Mouse (Mus musculus): ENCODE measurements at regions not wholly inside any gene's neighbourhood (a gene's known extent, or its start where the extent isn't known, plus 50 kb on each side); places are given as distances from the start of the nearest gene placed in this dataset.
"Not testable (repeated sequence)": the region's sequence is repeated elsewhere in the genome, so short reads cannot be mapped to it uniquely, and the experiment has no call there.

DNA sequence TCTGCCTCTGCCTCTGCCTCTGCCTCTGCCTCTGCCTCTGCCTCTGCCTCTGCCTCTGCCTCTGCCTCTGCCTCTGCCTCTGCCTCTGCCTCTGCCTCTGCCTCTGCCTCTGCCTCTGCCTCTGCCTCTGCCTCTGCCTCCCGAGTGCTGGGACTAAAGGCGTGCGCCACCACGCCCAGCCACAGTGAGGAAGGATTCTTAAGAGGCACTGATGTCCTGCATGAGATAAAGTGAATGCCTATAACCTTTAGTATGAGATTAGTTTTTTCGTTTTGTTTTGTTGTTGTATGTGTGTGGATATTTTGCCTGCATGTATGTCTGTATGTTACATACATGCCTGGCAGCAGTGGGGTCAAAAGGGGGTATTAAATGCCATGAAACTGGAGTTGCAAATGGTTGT, 63.2 kb downstream of the Hlx start:
- not testable (repeated sequence) for DNase-seq

DNA sequence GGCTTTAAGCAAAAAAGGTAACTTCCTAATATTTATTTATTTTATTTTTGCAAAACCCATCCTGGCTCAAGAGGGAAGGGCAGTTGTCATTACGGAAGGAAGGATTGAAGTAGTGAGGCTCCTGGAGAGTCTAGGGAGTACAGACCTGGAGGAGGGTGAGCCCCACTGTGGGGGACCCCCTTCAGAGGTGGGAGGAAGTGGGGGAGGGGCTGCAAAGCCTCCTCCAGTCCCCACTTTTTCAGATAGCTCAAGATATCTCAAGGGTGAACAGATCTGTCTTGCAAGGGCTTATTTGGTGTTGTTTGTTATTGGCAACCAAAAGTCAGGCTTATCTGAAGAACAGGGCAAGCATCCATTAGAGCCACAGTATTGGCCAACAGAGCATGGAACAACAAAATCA, 64.0 kb downstream of the Hlx start:
- DNase-seq: no peak

DNA sequence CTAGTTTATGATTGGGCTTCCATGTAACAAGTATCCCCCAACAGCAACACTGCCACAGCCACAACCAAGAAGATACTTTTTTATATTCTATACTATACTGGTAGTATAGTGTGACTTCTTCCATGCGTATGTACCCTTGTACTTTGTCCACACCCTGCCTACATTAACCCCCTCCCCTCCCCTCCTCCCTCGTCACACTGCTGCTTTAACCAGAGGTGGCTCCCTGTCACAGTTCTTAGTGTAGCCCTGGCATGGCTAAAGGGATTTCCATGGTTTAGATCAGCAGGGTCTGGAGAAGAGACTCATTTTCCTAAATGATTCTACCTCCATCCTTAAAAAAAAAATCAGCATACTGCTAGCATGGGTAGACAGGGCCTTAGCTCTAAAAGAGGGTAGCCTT, 64.4 kb downstream of the Hlx start:
- DNase-seq: no peak

DNA sequence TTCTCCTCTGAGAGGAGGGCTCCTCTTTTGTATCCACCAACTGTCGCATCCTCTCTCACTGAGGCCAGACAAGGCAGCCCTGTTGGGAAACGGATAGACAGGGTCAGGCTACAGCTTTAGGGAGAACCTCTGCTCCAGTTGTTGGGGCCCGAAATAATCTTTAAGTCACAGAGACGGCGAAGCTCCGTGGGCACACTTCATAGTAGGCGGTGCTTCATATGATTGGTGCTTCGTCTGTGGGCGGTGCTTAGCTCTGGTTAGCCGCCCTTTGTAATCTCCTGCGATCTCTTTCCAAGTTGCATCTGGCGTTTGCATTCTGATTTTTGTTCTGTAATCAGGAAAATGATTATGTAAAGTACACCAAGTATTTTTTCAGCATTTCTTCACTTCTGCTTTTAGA, 67.2 kb downstream of the Hlx start:
- DNase-seq: peak in 1 of 2 experiments; percentile 11

DNA sequence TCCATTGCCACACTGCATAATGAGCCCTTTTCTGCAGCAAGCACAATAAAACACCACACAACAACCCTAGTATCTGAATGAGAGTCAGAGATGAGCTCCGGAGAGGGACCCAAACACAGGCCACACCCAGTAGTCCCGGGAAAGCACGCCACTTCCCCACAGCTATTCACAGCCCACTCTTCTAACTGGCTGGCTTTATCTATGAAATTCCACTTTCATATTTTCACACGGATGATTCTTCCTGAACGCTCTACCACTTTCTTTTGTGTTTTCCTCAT, 68.4 kb downstream of the Hlx start:
- no peak for DNase-seq

DNA sequence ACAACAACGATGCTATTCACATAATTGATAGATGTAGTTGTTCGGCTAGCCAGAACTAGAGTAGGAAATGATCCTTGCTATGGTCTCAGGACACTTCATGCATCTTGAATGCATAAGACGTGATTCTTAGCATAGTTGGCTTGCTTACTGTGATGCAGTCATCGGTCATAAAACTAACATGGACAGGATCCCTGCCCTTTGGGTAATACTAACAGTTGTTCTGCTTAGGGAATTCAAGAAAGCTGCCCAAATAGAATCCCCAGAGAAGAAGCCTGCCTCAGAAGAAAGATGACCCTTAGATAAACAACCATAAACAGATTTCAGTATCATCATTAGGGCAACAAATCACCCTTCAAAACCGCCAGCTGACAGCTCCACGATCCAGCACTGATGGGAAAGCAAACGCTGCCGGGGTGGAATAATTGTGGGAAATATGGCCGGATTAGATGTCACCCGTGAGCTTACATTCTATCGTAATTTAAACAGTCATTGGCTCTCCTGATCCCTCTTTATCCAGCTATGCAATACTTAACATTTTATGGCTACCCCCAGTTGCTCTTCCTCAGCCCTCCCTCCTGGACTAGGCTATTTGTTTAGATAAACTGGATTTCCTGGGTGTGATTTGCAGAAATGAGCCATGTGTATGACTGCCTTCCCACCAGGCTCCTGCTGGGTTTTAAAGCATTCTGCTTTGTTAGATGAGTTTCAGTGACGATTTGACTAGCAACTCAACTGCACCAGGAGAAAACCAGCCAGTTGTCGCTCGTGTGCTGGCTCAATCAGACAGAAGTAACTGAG, 68.9 kb downstream of the Hlx start:
- no peak for DNase-seq

DNA sequence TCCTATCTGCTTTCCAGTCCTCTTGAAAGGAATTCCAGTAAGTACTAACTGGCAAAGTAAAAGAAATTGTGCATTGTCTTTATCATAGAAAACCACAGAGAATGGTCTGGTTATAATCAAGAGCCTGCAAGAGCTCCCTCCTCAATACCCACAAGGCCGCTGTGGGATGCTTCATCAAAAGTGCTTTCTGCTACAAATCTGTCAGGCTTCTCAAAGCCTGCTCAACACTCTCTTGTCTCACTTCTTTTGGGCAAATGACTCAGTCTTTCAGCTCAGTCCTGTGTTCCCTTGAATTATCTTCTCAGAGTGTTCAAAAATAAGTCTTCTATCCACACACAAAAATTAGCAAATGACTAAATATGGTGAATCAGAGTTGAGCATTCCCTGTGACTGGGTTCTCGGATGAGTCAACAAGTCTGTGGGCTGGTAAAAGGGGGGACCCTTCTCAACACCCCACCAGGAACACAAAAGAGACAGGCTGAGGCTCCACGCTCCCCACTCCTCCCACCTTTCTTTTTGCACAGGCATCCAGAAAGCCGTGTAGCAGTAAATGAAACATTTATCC, 81.8 kb downstream of the Hlx start:
- no peak for DNase-seq

DNA sequence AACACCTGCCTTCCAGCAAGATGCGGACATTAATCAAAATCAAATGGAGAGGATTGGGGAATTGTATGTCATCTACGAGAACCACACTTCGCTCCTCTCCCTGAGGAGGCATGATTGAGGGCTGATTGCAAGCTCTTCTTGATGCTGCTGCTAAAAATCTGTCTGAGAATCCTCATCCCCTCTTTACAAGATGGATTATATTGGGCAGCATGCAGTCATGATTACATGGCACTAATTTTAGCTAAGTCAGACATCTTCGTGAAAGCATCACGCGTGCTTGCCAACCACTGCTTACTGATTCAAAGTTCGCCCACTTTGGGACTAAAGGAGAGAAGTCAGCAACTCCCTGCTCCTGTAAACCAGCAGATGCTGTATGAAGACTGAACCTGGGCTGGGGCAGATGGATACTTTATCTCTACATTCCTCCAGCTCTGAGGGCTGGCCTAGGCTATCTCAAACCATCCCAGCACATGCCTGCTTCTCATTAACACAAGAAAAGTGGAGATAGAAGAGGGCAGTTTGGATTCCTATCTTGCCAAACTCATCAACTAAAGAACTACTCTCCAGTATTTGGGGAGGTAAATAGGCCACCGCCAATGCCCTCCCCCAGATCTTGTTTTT, 84.4 kb downstream of the Hlx start:
- DNase-seq: no peak

DNA sequence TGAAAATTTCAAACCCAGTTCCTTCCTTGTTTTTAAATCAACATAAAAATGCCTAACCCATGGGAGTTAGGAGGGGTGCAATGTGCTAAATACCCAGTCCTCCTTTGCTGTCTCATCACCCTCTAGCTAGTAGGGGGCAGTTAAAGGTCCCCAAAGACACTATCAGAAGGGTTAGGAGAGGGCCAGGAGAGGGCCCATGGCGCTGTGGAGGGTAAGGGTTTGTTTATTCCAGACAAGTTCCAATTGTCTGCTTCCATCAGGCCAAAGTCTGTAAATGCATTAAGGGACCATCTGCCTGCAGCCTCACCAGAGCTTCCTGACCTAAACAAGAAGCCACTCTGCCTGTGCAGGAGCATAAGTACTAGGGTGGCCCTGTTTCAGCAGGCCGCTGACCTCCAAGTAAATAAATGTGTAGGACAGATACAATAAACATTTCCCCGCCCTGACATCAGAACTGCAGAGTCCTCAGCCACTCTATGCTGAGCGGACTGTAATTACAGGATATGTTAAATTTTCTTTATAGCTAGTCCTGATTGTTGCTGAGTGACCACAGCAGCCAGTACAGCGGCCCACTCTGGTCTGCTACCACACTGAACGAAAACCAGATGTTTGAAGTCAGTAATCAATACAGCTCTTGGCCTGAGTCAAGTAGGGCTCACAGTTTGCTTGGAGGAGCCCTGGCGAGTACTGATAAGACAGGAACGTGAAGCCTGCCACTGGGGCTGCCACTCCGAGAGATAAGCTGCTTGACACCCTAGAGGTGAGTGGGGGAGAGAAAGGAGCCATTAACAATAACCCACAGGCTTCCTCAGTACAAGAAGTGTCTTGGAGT, 87.4 kb downstream of the Hlx start:
- DNase-seq: no peak

DNA sequence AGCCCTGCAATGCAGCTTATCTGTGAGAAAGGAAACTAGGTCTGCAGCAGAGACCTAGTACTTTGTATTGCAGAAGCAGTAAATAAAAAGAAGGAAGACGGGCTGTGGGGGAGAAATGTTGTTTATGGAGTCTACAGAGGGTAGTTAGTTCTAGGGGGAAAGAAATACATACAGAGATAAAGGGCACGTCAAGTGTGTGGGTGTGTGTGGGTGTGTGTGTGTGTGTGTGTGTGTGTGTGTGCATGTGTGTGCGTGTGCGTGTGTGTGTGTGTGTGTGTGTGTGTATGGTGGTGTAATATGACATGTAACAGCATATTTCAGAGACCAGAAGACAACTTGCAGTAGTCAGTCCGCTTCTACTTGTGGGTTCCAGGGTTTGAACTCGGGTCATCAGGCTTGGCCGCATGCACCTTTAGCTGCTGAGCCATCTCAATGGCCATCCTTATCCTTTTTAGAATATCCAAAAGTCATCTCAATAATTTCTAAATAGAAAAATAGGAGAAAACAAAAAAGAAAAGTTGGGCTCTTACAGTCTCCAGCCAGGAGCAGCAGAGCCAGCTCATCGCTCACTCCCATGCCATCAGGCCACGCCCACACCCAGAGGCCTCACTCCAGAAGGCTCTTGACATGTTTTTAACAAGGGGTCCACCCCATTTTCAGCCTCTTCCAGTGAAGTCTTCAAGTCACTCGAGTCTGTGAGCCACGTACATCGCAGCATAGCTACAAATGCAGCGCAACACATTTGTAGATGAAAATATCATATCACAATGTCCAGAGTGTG, 101.5 kb downstream of the Hlx start:
- DNase-seq: no peak

DNA sequence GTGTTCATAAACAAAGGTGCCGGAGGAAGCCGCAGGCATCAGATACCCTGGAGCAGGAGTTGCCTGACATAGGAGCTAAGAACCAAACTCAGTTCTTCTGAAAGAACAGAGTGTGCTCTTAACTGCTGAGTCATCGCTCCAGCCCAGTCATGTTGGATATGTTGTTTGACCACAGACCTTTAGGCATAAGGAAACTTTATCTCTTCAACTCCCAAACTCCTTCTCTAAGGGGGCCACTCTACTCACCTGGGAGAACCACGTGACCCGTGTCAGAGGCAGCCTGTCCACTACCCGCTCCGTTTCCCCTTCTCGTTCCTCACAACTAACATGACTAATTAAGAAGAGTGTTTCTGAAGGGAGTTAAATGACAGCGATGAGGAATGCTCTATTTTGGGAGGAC, 103.2 kb downstream of the Hlx start:
- no peak for DNase-seq

DNA sequence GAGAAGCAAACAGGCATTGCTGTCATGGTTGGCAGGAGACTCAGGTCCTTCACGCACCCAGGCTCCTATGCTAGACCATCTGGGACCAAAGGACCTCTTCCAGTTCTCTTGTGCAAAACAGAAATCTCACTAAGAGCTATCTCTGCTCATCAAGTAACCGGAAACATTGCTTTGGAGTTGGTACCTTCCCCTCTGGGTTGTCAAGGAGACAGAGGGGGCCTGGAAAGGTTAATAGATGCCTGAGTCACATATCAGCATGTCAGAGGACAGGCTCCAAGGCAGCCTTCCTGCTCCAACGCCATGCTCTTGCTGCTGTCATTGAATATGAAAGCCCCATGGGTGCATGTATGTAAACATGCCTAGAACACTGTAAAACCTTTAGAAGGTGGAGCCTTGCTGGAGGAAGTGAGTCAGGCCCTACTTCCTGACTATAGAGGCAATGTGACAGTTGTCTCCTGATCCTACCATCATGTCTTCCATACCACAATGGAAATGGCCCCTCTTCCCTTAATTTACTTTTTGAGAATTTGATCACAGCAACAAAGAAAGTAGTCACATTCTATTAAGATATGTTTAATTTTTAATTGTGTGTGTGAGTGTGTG, 103.8 kb downstream of the Hlx start:
- DNase-seq: no peak

DNA sequence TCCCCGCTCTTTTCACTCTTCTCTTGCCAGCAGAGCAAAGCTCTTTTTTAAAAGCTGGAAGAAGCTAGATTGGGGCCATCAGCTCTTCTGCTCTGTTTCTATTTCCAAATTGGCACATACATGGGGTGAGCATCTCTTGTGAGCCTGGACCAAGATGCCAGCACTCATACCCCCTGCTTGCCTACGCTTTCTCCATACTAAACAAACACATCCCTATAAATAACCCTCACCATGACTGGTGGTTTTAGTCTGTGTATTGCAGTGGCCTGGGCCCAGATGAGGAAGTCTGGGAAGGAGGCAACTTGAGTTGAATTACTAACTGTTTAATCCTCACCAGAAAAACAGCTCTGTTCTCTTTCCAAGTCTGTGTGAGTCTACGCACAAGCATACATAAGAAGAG, 110.0 kb downstream of the Hlx start:
- DNase-seq: no peak

DNA sequence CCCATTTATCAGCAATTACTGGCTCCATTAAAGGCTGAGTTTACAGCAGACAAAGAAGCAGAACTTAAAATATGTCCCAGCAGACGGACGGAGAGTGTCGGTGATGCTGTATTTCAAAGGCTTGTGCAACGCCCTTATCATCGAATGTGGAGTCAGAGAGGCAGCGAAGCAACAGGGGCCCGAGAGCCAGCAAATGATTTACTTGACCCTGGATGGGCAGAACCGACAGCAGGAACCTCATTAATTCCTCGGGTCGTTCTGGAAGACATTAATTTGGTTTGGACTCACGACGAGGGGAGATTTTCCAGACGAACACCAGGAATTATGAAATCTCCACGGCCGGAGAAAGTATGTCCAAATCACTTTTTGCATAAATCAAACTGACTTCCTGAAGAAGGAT, 110.5 kb downstream of the Hlx start:
- DNase-seq: peak; percentile 57 to 60

DNA sequence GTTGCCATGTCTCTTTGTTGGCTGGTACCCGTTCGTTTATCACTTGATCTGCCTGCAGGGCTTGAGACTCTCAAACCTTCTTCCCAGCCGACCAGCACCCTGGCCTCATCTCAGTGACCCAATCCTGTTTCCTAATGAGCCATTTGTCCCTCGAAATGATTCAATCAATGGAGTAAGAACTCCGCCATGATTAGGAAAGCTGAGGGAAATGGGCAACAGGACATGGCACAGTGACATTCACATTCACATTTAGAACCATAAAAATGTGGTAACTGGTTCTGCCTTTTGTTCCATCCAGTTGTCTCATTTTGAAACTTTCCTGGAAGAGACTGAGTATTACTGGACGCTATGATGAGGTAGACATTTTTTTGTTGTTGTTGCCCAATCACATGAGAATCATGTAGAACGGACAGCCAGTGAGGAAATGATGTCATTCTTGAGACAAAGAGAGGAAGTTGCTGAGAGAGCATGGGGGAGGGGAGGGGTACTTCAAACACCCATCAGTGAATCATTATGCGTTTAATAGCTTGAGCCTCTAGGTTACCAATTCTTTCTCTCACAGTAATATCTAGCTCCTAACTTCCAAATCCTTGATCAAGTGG, 114.5 kb downstream of the Hlx start:
- peak in 1 of 2 experiments; percentile 31 for DNase-seq

DNA sequence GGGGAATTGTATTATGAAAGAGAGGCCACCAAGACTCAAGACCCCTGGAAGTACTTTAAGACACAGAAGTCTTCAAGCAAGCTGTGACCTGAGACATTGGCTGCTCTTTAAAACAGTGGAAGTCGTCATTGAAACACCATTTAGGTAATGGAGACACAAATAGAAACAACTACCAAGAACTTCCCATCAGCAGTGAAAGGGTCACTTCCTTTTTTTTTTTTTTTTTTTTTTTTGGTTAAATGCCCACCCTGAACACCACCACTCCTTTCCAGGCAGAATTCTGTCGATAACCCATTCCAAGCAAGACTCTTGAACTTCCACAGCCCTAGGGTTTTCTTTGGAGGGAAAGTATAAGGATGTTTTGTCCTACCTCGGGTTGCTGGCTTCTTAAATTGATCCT, 116.4 kb downstream of the Hlx start:
- DNase-seq: no peak

DNA sequence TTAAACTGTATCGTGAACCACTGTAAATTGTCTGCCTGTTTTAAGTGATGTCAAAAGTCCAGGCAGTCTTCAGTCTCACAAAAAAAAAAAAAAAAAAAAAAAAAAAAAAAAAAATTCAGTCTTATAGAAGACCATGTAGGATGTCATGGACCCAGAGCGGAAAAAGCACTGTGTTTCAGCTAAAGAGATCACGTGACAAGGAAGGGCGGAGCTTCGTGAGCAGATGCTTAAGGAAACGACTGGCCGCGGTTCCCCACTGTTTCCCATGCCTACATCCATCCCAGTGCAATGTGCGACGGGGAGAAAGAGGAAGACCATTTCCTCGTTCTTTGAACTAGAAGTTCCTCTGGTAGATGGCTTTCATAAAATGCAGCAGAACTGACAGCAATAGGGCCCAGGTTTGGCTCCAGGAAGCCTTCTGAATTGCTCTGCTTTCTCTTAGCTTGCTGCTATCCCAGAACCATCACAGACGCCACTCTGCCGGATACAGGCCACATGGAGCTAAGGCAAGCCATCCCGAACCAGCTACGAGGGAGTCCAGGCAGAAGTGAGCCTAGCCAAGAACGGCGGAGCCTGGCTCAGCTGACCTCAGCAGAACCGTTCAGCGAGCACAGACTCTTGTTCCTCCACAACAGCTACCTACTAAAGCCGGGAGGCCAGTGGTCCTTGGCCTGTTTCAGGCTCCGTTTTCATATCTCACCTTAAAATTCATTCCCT, 117.6 kb downstream of the Hlx start:
- peak; percentile 7 to 24 for DNase-seq

DNA sequence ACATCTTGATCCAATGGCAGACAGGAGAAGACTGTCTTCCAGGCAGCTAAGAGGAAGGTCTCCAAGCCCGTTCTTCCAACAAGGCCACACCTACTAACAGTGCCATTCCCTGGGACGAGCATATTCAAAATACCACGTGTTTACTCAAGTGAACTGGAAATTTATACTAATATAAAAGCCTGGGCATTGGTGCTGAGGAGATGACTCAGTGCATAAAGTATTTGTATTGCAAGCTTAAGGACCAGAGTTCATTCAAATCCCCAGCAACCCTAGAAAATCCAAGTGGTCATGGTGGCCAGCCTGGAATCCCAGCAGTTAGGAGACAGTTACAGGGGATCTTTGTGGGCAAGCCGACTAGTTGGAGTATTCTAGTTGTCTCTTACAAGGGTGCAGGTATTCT, 119.5 kb downstream of the Hlx start:
- DNase-seq: no peak

DNA sequence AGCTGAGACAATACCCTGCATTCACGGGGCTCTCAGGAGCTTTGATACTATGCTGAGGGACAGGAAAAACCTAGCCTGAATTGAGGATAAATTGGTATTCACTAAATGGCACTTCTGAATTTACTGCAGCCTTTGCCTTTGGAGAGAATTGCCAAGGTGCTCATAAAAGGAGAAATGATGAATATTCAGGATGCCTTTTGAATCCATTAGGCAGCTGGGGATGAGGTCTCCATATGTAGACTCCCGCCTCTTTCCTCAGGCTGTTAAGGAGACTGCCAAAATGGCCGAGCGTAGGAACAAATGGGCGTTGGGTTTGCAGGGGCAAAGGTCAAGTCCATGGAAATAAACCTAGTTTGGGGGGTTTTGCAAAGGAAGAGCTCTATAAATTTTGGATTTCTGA, 123.5 kb downstream of the Hlx start:
- no peak for DNase-seq

DNA sequence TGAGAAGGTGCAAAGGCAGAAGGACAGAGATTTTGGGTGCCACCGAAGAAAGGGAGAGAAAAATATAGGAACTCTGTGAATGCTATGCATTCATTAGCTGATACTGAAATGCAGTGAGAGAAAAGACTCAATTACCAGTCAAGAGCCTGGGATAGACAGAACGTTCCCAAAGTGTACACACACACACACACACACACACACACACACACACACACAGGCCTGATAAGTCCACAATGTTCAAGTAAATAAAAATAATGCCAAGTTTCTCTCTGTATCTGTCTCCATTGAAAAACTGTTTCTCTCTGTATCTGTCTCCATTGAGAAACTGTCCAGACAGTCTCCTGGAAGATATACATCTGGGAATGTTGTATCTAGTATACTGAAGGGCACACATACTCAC, 124.1 kb downstream of the Hlx start:
- no peak for DNase-seq

DNA sequence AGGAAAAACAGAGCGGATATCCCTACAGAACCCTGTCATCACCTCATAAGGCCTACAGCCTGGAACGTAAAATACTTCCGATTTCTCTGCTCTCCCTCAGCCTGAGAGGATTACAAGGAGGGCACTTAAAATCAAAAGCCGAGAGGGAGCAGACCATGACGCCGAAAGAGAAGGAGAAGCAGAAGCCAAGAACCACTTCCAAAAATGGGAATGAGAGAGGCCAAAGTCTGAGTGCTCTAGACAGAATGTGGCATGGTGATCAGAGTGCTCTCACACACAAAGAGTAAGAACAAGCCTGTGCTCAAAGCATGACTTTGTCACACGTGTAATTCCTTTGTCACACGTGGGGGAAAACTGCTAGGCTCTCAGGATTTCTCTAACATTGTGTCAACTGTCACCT, 125.9 kb downstream of the Hlx start:
- no peak for DNase-seq

All from lung, adult 18-20 months (tissue).